Mouse (Mus musculus): ENCODE results near the gene Zfc3h1. TPM values are rescaled to one million over a fixed set of nuclear protein-coding genes. Genes with fewer than 3 reads are reported as not detected.

The Zfc3h1 gene
- total RNA-seq (2022) = 10 to 100 TPM; 44.9 to 61.2 (median 52.3) TPM

- DNase-seq (ENCODE audit: low spot score in 2 of 2) = peak; percentile 98
Observed at GRCm38 (mm10) chr10:115384221-115385017, at the start of gene Zfc3h1, which contains the start of gene Thap2. Gene Zfc3h1 (plus strand): TSS chr10:115384959. Gene Thap2 (minus strand): TSS chr10:115384443.

DNA sequence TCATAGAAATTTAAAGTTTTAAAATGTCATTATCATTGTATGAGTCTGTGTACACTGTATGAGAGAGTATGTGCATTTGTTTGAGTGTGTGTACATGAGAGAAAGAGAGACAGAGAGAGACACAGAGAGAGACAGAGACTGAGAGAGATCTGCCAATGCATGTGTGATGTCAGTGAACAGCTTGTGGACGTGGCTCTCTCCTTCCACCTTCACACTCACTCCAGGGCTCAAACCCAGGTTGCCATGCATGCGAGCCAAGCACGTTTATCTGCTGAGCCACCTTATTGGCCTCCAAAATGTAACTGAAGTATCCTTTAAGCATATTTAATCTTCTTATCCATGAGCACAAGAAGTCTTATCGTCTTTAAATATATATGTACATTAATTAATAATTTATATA lies 47.9 kb upstream of the Zfc3h1 start:
- DNase-seq (ENCODE audit: low spot score in 2 of 2) = no peak

GRCm38 (mm10) chr10:115339820-115340328 lies 44.9 kb upstream of the Zfc3h1 start:
- DNase-seq (ENCODE audit: low spot score in 2 of 2) = no peak

DNA sequence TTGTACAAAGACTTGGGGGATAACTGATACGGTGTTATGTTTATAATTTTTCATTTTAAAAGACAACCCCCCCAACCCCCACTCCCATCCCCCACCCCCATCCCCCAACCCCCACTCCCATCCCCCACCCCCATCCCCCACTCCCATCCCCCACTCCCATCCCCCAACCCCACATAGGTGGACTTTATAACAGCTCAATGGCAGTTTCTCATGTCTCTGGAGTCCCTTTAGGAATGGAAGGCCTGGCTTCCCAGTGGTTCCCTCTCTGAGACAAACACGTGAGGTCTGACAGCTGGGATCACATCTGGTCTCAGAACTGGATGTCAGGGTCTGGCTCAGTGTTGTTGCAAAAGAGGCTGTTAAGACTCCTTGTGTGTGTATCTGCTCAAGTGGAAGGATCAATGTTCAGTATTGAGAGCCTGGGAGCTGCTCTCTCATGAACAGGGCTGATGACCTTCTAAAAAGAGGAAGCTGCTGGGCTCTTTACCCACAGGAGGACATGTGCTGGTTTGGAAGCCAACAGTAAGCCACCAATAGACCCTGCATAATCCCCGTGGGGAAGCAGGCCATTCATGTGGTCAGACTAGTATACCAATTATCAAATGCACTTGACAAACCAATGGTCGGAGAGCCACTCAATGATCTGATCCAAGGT lies 41.9 kb upstream of the Zfc3h1 start:
- no peak for DNase-seq (ENCODE audit: low spot score in 2 of 2)

DNA sequence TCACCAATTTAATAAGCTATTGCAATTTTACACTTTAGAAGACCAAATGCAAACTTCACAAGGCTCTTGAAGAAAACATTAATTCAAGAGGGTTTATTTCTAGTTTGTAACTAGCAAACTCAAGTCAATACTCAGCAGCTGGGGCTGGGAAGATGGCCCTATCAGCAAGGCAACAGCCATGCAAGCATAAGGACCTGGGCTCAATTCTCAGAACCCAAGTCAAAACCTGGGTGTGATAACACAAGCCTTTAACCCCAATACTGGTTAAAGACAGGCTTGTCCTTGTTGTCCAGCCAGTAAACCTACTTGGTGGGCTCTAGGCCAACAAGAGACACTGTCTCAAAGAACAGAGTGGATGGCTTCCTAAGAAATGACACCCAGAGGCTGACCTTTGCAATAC lies 38.3 kb upstream of the Zfc3h1 start:
- DNase-seq (ENCODE audit: low spot score in 2 of 2) = no peak

- DNase-seq (ENCODE audit: low spot score in 2 of 2) = no peak
Observed at GRCm38 (mm10) chr10:115348131-115348530, 36.6 kb upstream of the Zfc3h1 start.

GRCm38 (mm10) chr10:115349029-115349428 lies 35.7 kb upstream of the Zfc3h1 start:
- no peak for DNase-seq (ENCODE audit: low spot score in 2 of 2)

DNA sequence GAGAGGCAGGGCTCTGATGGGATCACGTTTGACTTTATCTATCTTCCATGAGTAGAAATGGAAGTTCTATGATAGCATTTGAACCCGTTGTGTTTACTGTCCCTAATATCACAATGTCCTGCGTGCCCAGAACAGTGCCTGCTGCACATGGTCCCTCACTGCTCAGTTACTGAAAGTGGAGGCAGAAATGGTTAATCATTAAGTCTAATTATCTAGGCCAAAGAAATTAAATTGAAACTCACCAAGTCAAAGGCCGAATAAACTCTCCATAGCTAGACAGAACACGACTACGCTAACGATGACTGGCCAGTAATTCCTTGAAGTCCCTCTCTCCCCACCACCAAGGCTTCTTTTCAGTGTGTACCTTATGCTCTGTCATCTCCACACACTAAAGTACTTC lies 35.2 kb upstream of the Zfc3h1 start:
- DNase-seq (ENCODE audit: low spot score in 2 of 2) = no peak

- no peak for DNase-seq (ENCODE audit: low spot score in 2 of 2)
Observed at GRCm38 (mm10) chr10:115350810-115351397, 33.9 kb upstream of the Zfc3h1 start.

DNA sequence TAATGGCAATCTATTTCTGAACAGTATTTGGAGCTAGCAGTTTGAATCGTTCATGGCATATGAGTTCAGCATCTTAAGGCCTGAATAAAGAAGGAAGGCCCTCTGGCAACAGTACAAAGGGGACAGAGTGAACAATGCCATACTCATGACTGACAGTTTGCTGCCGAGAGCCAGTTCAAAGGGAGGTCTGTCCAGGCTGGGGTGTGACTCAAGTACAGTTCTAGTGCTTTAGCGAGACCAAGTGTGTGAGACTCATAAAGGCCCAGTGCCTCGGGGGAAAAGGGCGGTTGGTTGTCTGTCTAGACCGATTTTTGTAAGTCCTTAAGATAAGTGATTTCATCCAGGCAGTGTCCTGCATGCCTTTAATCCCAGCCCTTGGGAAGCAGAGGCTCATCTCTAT lies 30.2 kb upstream of the Zfc3h1 start:
- DNase-seq (ENCODE audit: low spot score in 2 of 2) = no peak

DNA sequence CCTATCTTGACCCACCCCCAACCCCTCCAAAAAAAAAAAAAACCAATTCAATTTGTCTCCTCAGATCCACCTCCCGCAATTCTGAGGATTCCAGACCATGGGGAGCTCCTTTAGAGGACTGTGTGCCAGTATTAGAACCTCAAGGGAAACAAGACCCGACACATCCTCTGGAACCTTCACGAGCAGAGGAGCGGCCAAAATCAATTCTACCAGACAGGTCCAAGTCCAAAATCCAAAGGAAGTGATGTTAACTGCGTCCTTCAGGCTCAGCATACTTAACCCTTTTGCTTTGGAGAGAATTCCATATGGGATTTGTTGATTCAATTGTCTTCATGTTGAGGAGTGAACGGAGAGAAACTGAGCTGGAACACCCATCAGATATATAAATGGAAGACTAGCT lies 29.7 kb upstream of the Zfc3h1 start:
- DNase-seq (ENCODE audit: low spot score in 2 of 2) = no peak

DNA sequence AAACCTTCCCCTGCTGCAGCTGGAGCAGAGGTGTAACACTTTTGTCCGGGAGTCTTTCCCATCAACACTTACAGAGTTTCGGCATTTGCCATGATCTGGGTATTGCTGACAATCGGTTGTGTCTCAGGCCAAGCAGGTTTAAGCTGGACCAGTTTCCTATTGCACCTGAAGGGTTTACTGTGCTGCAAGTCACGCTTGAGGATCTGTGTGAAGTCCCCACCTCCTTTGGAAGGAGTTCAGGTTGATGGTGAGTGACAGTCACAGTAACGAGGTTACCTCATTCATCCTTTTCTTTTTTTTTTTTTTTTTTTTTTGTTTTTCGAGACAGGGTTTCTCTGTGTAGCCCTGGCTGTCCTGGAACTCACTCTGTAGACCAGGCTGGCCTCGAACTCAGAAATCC lies 28.7 kb upstream of the Zfc3h1 start:
- no peak for DNase-seq (ENCODE audit: low spot score in 2 of 2)

GRCm38 (mm10) chr10:115358216-115358919 lies 26.4 kb upstream of the Zfc3h1 start:
- no peak for DNase-seq (ENCODE audit: low spot score in 2 of 2)

GRCm38 (mm10) chr10:115359066-115359465 lies 25.7 kb upstream of the Zfc3h1 start:
- no peak for DNase-seq (ENCODE audit: low spot score in 2 of 2)

DNA sequence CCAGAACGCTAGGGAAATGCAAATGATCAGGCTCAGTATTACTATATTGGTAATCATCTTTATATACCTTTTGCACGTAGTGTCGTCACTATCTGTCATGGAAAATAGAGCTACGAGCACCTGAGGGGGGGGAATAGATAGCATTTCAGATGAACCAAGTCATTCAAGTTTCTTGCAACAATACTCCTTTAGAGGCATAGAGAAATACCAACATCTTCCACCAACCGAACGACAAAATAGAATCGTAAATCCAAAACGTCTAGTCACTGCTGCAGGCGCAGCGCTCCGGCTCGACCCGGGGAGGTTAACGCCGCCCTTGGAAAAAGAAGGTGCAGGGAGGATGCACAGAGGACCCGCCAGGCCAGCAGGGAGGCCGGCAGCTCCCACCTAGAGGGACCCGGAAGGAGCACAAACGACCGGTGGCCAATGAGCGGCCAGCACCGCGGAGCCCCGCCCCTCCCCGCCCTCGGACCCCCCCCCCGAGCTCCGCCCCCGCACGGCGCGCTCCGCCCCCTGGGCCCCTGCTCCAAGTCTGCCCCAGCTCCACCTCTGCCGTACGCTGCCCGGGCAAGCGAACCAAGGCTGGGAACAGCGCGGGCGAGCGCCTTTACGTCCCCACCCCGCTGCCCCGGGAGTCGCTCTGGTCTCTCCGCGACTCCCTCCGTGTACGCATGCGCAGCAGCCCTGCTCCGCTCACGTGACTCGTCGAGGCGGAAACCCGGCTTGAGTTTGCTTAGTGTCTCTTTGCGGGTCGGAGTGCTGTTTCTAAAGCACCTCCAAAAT lies 22.7 kb upstream of the Zfc3h1 start, which contains the start of gene Tmem19:
Gene Tmem19 (minus strand): TSS at position 662 of the 783 bp plus-strand sequence.
- peak; percentile 94 to 95 for DNase-seq (ENCODE audit: low spot score in 2 of 2)

DNA sequence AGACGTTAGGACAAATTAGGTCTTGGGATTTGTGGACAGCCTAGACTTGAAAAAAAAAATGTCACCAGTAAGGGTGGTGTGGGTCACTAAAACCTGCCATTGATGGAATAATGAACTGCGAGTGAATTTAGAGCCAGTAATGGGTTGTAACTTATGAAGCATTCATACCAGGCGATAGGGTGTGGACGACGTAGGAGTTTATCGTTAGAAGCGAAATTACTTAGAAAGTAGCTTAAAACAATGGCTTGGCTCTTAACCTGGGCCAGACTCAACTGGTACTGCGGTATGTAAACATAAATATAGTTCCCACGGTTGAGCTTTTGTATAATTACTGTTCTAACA lies 22.2 kb upstream of the Zfc3h1 start:
- DNase-seq (ENCODE audit: low spot score in 2 of 2) = no peak

DNA sequence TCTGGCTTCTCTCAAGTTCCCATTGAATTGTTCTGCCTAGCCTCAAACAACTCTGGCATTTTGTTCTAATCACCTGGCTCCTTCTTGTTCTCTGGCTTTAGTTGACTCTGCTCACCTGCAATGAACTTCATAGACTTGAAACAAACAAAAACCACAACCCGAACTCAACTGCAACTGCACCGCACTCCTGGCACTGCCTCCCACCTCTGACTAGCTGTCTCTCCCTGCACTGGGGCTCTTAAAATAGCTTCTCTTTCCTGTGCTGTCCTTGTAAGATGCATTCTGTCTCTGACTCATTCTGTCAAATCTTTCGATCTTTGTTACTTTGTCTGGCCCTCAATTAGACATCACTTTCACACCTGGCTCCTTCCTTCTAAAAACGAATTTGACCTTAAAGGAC lies 21.6 kb upstream of the Zfc3h1 start:
- no peak for DNase-seq (ENCODE audit: low spot score in 2 of 2)

- DNase-seq (ENCODE audit: low spot score in 2 of 2) = no peak
Observed at GRCm38 (mm10) chr10:115381506-115382084, 3.2 kb upstream of the Zfc3h1 start.

GRCm38 (mm10) chr10:115382846-115383643 lies 1.7 kb upstream of the Zfc3h1 start:
- DNase-seq (ENCODE audit: low spot score in 2 of 2) = no peak

All from layer of hippocampus, adult 8-10 months (tissue).